Mouse (Mus musculus) gastrocnemius, postnatal 25 days (tissue): Measurements from ENCODE around the gene Itgb4. TPM values are rescaled to one million over a fixed set of nuclear protein-coding genes. Genes with fewer than 3 reads are reported as not detected.
A peak's percentile ranks its signal among the peaks of the same experiment; 100 is the strongest.
"Not testable (repeated sequence)": the region's sequence is repeated elsewhere in the genome, so short reads cannot be mapped to it uniquely, and the experiment has no call there.

Source experiments
- DNase-seq: peaks from one replicate; pipeline ENCODE4 v3.0.0; 2022
- total RNA-seq, 2 experiments: library from RNA; stranded (reverse); gene quantifications; 1 replicate in 1 of 2; 2 replicates in 1 of 2; pipeline ENCODE4 v1.2.3; 2021

The Itgb4 gene
- total RNA-seq, 2 experiments from 2014 or later = 4.2 to 4.5 TPM

GRCm38 (mm10) chr11:116008832-116009375, 34.4 kb downstream of the Itgb4 start:
- no peak for DNase-seq

- DNase-seq = no peak
Observed at GRCm38 (mm10) chr11:116009661-116010060, 35.2 kb downstream of the Itgb4 start.

- no peak for DNase-seq
Observed at GRCm38 (mm10) chr11:116010146-116010545, 35.6 kb downstream of the Itgb4 start.

GRCm38 (mm10) chr11:116010948-116011347, 36.4 kb downstream of the Itgb4 start:
- no peak for DNase-seq

GRCm38 (mm10) chr11:116011529-116012261, 37.2 kb downstream of the Itgb4 start:
- DNase-seq = no peak

GRCm38 (mm10) chr11:116012262-116012947, 37.9 kb downstream of the Itgb4 start, which contains the start of gene Galk1:
Galk1 (minus strand) TSS chr11:116012719.
- peak; percentile 91 for DNase-seq

- DNase-seq = no peak
Observed at GRCm38 (mm10) chr11:116014821-116015220, 40.3 kb downstream of the Itgb4 start.

- no peak for DNase-seq
Observed at GRCm38 (mm10) chr11:116018106-116018505, 43.6 kb downstream of the Itgb4 start.

GRCm38 (mm10) chr11:116018867-116019266, 44.4 kb downstream of the Itgb4 start:
- not testable (repeated sequence) for DNase-seq

- DNase-seq = no peak
Observed at GRCm38 (mm10) chr11:116019360-116019791, 44.9 kb downstream of the Itgb4 start.

GRCm38 (mm10) chr11:116019976-116020411, 45.5 kb downstream of the Itgb4 start:
- no peak for DNase-seq

- no peak for DNase-seq
Observed at GRCm38 (mm10) chr11:116020519-116020922, 46.0 kb downstream of the Itgb4 start.

GRCm38 (mm10) chr11:116021328-116022220, 47.1 kb downstream of the Itgb4 start:
- no peak for DNase-seq

GRCm38 (mm10) chr11:116022256-116022780, 47.8 kb downstream of the Itgb4 start:
- DNase-seq = no peak

GRCm38 (mm10) chr11:116023074-116023770, 48.7 kb downstream of the Itgb4 start:
- not testable (repeated sequence) for DNase-seq

GRCm38 (mm10) chr11:116023771-116024355, 49.4 kb downstream of the Itgb4 start:
- DNase-seq = peak; percentile 82

- peak; percentile 97 for DNase-seq
Observed at GRCm38 (mm10) chr11:116024356-116024808, 49.9 kb downstream of the Itgb4 start.

GRCm38 (mm10) chr11:116025056-116025845, 50.7 kb downstream of the Itgb4 start:
- no peak for DNase-seq

GRCm38 (mm10) chr11:116027756-116028155, 53.2 kb downstream of the Itgb4 start, which contains the start of gene H3f3b:
H3f3b (minus strand) TSS chr11:116027962.
- DNase-seq = no peak
